Mouse (Mus musculus) adipocyte (in vitro differentiated cells): ENCODE data around the gene Hhex.

Source experiments
- DNase-seq: peaks from one replicate; pipeline ENCODE4 v3.0.0-alpha.2; 2016; ENCODE audit warnings: low spot score

The Hhex gene

GRCm38 (mm10) chr19:37449246-37449645 lies 14.6 kb downstream of the Hhex start:
- no peak for DNase-seq

- no peak for DNase-seq
These were observed 20.9 kb downstream of the Hhex start for GRCm38 (mm10) chr19:37455528-37455927.

GRCm38 (mm10) chr19:37455961-37456360 lies 21.4 kb downstream of the Hhex start:
- no peak for DNase-seq

- DNase-seq, result no peak
These were observed 23.4 kb downstream of the Hhex start for GRCm38 (mm10) chr19:37458013-37458412.

- DNase-seq, result no peak
These were observed 31.8 kb downstream of the Hhex start for GRCm38 (mm10) chr19:37466403-37466802.

- no peak for DNase-seq
These were observed 32.4 kb downstream of the Hhex start for GRCm38 (mm10) chr19:37466978-37467377.

GRCm38 (mm10) chr19:37468841-37469566 lies 34.4 kb downstream of the Hhex start:
- no peak for DNase-seq

GRCm38 (mm10) chr19:37471680-37472079 lies 37.1 kb downstream of the Hhex start:
- DNase-seq, result no peak

DNA sequence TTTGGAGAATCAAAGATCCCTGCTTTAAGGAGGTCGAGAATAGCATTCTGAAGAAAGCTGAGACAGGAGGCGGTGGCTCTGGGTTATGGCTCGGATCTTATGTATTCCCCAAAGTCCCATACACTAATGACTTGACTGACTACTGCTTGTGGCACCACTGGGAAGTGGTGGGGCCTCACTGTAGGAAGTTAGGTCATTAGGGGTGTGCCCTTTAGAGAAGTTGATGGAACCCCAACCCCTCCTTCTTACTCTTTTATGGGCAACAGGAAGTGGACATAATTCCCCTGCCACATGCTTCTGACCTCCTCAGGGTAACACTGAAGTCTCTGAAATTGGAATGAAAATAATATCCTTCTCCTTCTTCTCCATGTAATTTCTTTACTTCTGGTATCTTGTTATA lies 38.0 kb downstream of the Hhex start:
- DNase-seq, result no peak

GRCm38 (mm10) chr19:37481704-37482103 lies 47.1 kb downstream of the Hhex start:
- DNase-seq, result no peak

DNA sequence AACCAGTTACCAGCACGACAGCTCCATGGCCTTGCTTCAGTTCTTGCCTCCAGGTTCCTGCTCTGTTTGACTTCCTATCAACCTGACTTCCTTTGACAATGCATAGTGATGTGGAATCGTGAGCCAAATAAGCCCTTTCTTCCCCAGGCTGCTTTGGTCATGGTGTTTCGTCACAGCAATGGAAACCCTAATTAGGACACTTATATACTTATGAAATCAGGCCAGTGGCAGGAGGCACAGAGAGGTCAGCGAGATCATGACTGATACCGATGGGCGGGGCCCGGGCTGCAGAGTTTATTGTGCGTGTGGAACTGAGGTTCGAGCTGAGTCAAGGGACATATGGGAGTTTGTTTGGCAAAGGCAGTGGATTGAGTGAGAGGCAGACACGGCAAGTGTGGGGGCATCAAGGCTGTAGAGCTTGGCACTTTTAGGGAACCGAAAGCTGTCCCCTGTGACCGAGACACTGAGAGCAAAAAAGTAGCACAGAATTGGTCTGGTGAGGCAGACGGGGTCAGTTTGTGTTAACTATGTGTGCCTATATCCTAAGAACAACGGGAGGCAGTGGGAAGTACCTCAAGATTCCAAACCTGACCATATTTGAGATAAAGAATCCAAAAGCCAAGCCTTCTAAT lies 48.1 kb downstream of the Hhex start:
- DNase-seq, result no peak

DNA sequence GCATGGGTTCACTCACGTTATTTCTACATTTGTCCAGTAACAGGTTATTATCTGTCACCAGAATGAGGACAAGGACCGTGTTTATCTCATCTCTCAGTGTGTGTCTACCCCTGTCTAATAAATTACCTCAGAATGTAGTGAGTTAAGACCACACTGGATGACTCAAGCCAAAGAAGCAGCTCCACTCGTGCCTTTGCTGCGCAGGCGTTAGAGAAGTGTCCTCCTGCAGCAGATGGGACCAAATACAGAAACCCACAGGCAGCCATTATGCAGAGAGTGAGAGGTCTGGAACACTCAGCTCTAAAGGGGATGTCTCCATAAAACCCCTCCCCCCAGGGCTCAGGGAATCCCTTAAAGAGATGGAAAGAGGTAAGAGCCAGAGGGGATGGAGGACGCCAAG lies 50.2 kb downstream of the Hhex start:
- DNase-seq, result no peak

- no peak for DNase-seq
These were observed 52.2 kb downstream of the Hhex start for GRCm38 (mm10) chr19:37486801-37487200.

DNA sequence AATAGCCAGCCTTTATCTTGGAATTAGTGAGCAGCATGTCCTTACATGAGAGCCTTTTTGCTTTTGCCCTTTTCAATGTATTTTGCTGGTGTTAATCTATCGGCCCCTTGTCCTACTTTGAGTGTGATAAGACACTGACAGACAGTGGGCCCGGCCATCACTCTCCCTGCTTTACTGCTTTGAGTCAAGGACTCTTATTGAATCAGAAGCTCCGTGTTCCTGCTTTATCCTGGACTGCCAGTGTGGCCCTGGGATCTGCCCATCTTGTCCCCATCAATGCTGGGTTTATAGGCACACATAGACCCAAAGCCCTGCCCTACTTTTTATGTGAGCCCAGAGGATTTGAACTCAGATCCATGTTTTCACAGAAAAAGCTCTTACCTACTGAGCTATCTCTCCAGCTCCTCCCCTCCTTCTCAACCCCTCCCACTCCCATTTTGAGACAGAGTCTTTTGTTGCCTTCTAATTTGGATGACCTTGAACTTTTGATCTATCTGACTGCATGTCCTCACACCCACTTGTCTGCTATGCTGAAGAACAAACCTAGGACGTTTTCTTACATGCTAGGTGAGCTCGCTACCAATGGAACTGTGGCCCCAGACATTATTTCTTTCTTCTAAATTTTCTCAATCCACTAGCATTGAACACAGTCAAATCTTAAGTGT lies 53.3 kb downstream of the Hhex start:
- DNase-seq, result no peak

DNA sequence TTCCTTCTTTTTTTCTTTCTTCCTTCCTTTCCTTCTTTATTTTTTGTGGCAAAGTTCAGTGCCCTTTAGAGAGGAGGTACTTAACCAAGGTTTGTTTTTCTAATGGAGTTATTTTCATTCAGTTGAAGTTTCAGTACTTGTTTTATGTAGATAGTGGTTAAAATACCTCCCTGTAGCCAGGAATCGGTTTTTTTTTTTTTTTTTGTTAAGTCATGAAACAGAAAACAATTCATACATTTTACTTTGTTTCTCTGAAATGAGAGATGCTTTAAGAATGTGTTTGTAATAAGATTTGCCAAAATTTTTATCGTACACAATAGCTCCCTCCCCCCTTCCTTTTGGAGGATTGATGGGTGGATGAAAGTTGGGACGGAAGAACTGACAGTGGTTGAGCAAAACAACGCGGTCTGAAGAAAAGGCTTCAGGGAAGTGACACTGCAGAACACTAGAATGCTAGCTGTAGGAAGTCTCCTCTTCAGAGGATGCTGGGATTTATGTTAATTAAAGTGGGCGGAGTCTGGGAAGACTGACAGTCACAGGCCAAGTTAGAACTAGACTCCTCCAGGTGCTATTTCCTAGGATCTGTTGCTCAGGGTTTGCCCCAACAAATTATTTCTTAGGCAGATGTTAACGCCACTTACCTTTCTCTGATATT lies 54.1 kb downstream of the Hhex start:
- DNase-seq, result no peak
